Mouse (Mus musculus): ENCODE data around the gene Mrgpre. TPM values are rescaled to one million over a fixed set of nuclear protein-coding genes. Genes with fewer than 3 reads are reported as not detected.

The Mrgpre gene
- 2.2 and 2.8 TPM in 2 replicates for polyA plus RNA-seq (2012; rRNA removed)

GRCm38 (mm10) chr7:143783996-143784829, at the start of gene Mrgpre:
Mrgpre (minus strand) TSS chr7:143784500.

GRCm38 (mm10) chr7:143822375-143823265, 38.3 kb upstream of the Mrgpre start, which contains the start of the genes Nadsyn1 and Dhcr7:
Nadsyn1 (minus strand) TSS chr7:143822849.
Dhcr7 (plus strand) TSS chr7:143823145.

GRCm38 (mm10) chr7:143766893-143767292, 17.4 kb downstream of the Mrgpre start, which contains the start of gene Mrgprg:
Mrgprg (minus strand) TSS chr7:143766993.

GRCm38 (mm10) chr7:143756125-143757026, 27.9 kb downstream of the Mrgpre start, which contains the start of gene Osbpl5:
Osbpl5 (minus strand) TSS chr7:143756985.

Other genes starting within 250 kb of the Mrgpre start
- 299 and 377 TPM in 2 replicates for gene Nap1l4, start 235.4 kb downstream of the Mrgpre start, polyA plus RNA-seq (2012; rRNA removed)
- 52.8 and 75.2 TPM in 2 replicates for gene Cars, start 184.4 kb downstream of the Mrgpre start, polyA plus RNA-seq (2012; rRNA removed)
- 0.25 and 0.45 TPM in 2 replicates for gene Tnfrsf26, start 155.8 kb downstream of the Mrgpre start, polyA plus RNA-seq (2012; rRNA removed)
- gene Tnfrsf22, start 134.8 kb downstream of the Mrgpre start, polyA plus RNA-seq (2012; rRNA removed): 6.9 and 13.3 TPM in 2 replicates
- gene Tnfrsf23, start 98.6 kb downstream of the Mrgpre start, polyA plus RNA-seq (2012; rRNA removed): 0.31 and 0.61 TPM in 2 replicates
- gene Osbpl5, start 27.5 kb downstream of the Mrgpre start, polyA plus RNA-seq (2012; rRNA removed): 14.6 and 27.2 TPM in 2 replicates
- not detected in 2 replicates for gene Mrgprg, start 17.5 kb downstream of the Mrgpre start, polyA plus RNA-seq (2012; rRNA removed)
- gene Nadsyn1, start 38.3 kb upstream of the Mrgpre start, polyA plus RNA-seq (2012; rRNA removed): 13.7 and 14.9 TPM in 2 replicates
- gene Dhcr7, start 38.6 kb upstream of the Mrgpre start, polyA plus RNA-seq (2012; rRNA removed): 65.9 and 83.1 TPM in 2 replicates
- gene Gm498, start 82.3 kb upstream of the Mrgpre start, polyA plus RNA-seq (2012; rRNA removed): not detected in 2 replicates
- gene Shank2, start 217.4 kb upstream of the Mrgpre start, polyA plus RNA-seq (2012; rRNA removed): 4.9 and 5.7 TPM in 2 replicates

All from central nervous system, embryonic 11.5 days (tissue).